Mouse (Mus musculus): ENCODE measurements around the gene Bbc3.

Bbc3 gene

GRCm38 (mm10) chr7:16310521-16311452 lies 2.6 kb downstream of the Bbc3 start:
- Histone ChIP-seq H3K9me3 (ENCODE audit: low read length) (no peaks in the 10 kb centered on the region), H3K4me3 (replicated peaks; ENCODE audit: low read length) (peak overlapping the region; percentile 100), H3K27me3 (ENCODE audit: insufficient read depth, low read length) (peaks cover 15% of the 10 kb centered on the region), H3K4me1 (replicated peaks; ENCODE audit: low read depth, low read length) (peaks cover 53% of the 10 kb centered on the region), H3K36me3 (ENCODE audit: insufficient read depth, low read length) (peaks cover 17% of the 10 kb centered on the region)
- TF ChIP-seq POU5F1 (IDR thresholded peaks at IDR 0.05; ENCODE audit: borderline replicate concordance, low read length) (no peak), CTCF (conservative IDR thresholded peaks at IDR 0.05; ENCODE audit: low read length) (no peak), NANOG (IDR thresholded peaks at IDR 0.05; ENCODE audit: borderline replicate concordance, low read length) (no peak)

GRCm38 (mm10) chr7:16311453-16312004 lies 3.3 kb downstream of the Bbc3 start:
- Histone ChIP-seq H3K4me1 (replicated peaks; ENCODE audit: low read depth, low read length) (peaks cover 57% of the 10 kb centered on the region), H3K9me3 (ENCODE audit: low read length) (no peaks in the 10 kb centered on the region), H3K4me3 (replicated peaks; ENCODE audit: low read length) (peak overlapping the region; percentile 100), H3K27me3 (ENCODE audit: insufficient read depth, low read length) (peaks cover 15% of the 10 kb centered on the region), H3K36me3 (ENCODE audit: insufficient read depth, low read length) (peaks cover 22% of the 10 kb centered on the region)
- TF ChIP-seq CTCF (conservative IDR thresholded peaks at IDR 0.05; ENCODE audit: low read length) (no peak), NANOG (IDR thresholded peaks at IDR 0.05; ENCODE audit: borderline replicate concordance, low read length) (no peak), POU5F1 (IDR thresholded peaks at IDR 0.05; ENCODE audit: borderline replicate concordance, low read length) (no peak)

- Histone ChIP-seq H3K9me3 (ENCODE audit: low read length) (no peaks in the 10 kb centered on the region), H3K4me1 (replicated peaks; ENCODE audit: low read depth, low read length) (peaks cover 60% of the 10 kb centered on the region), H3K36me3 (ENCODE audit: insufficient read depth, low read length) (peaks cover 28% of the 10 kb centered on the region), H3K4me3 (replicated peaks; ENCODE audit: low read length) (peak overlapping the region; percentile 100), H3K27me3 (ENCODE audit: insufficient read depth, low read length) (peaks cover 15% of the 10 kb centered on the region)
- TF ChIP-seq POU5F1 (IDR thresholded peaks at IDR 0.05; ENCODE audit: borderline replicate concordance, low read length) = no peak
- TF ChIP-seq NANOG (IDR thresholded peaks at IDR 0.05; ENCODE audit: borderline replicate concordance, low read length) = no peak
- TF ChIP-seq CTCF (conservative IDR thresholded peaks at IDR 0.05; ENCODE audit: low read length) = no peak
These were observed 3.9 kb downstream of the Bbc3 start for GRCm38 (mm10) chr7:16312011-16312671.

- TF ChIP-seq CTCF (conservative IDR thresholded peaks at IDR 0.05; ENCODE audit: low read length) (no peak), POU5F1 (IDR thresholded peaks at IDR 0.05; ENCODE audit: borderline replicate concordance, low read length) (no peak), NANOG (IDR thresholded peaks at IDR 0.05; ENCODE audit: borderline replicate concordance, low read length) (no peak)
- Histone ChIP-seq H3K36me3 (ENCODE audit: insufficient read depth, low read length) (peaks cover 35% of the 10 kb centered on the region), H3K4me1 (replicated peaks; ENCODE audit: low read depth, low read length) (peaks cover 60% of the 10 kb centered on the region), H3K9me3 (ENCODE audit: low read length) (no peaks in the 10 kb centered on the region), H3K27me3 (ENCODE audit: insufficient read depth, low read length) (peaks cover 15% of the 10 kb centered on the region), H3K4me3 (replicated peaks; ENCODE audit: low read length) (peak overlapping the region; percentile 100)
These were observed 4.6 kb downstream of the Bbc3 start for GRCm38 (mm10) chr7:16312672-16313311.

GRCm38 (mm10) chr7:16313481-16314220 lies 5.5 kb downstream of the Bbc3 start:
- H3K27me3 ChIP-seq (ENCODE audit: insufficient read depth, low read length) = peaks cover 15% of the 10 kb centered on the region
- H3K9me3 ChIP-seq (ENCODE audit: low read length) = no peaks in the 10 kb centered on the region
- H3K4me1 ChIP-seq (replicated peaks; ENCODE audit: low read depth, low read length) = peaks cover 61% of the 10 kb centered on the region
- peak overlapping the region; percentile 100 for H3K4me3 ChIP-seq (replicated peaks; ENCODE audit: low read length)
- H3K36me3 ChIP-seq (ENCODE audit: insufficient read depth, low read length) = peaks cover 39% of the 10 kb centered on the region
- TF ChIP-seq CTCF (conservative IDR thresholded peaks at IDR 0.05; ENCODE audit: low read length) (no peak), POU5F1 (IDR thresholded peaks at IDR 0.05; ENCODE audit: borderline replicate concordance, low read length) (no peak), NANOG (IDR thresholded peaks at IDR 0.05; ENCODE audit: borderline replicate concordance, low read length) (no peak)

GRCm38 (mm10) chr7:16314221-16314775 lies 6.1 kb downstream of the Bbc3 start:
- Histone ChIP-seq H3K36me3 (ENCODE audit: insufficient read depth, low read length) (peaks cover 39% of the 10 kb centered on the region), H3K9me3 (ENCODE audit: low read length) (no peaks in the 10 kb centered on the region), H3K27me3 (ENCODE audit: insufficient read depth, low read length) (peaks cover 15% of the 10 kb centered on the region), H3K4me3 (replicated peaks; ENCODE audit: low read length) (peak overlapping the region; percentile 100), H3K4me1 (replicated peaks; ENCODE audit: low read depth, low read length) (peaks cover 57% of the 10 kb centered on the region)
- TF ChIP-seq POU5F1 (IDR thresholded peaks at IDR 0.05; ENCODE audit: borderline replicate concordance, low read length) = no peak
- TF ChIP-seq NANOG (IDR thresholded peaks at IDR 0.05; ENCODE audit: borderline replicate concordance, low read length) = no peak
- TF ChIP-seq CTCF (conservative IDR thresholded peaks at IDR 0.05; ENCODE audit: low read length) = no peak

- Histone ChIP-seq H3K36me3 (ENCODE audit: insufficient read depth, low read length) (peaks cover 39% of the 10 kb centered on the region), H3K9me3 (ENCODE audit: low read length) (no peaks in the 10 kb centered on the region), H3K27me3 (ENCODE audit: insufficient read depth, low read length) (peaks cover 15% of the 10 kb centered on the region), H3K4me1 (replicated peaks; ENCODE audit: low read depth, low read length) (peaks cover 57% of the 10 kb centered on the region), H3K4me3 (replicated peaks; ENCODE audit: low read length) (no peak overlapping the region)
- TF ChIP-seq POU5F1 (IDR thresholded peaks at IDR 0.05; ENCODE audit: borderline replicate concordance, low read length) (no peak), NANOG (IDR thresholded peaks at IDR 0.05; ENCODE audit: borderline replicate concordance, low read length) (no peak), CTCF (conservative IDR thresholded peaks at IDR 0.05; ENCODE audit: low read length) (no peak)
These were observed 7.1 kb downstream of the Bbc3 start for GRCm38 (mm10) chr7:16315222-16315759.

All from E14TG2a.4 (cell line).